Mouse (Mus musculus): ENCODE data around the gene Mcmbp. TPM values are rescaled to one million over a fixed set of nuclear protein-coding genes. Genes with fewer than 3 reads are reported as not detected.
"Not testable (repeated sequence)": the region's sequence is repeated elsewhere in the genome, so short reads cannot be mapped to it uniquely, and the experiment has no call there.

Gene Mcmbp
- polyA plus RNA-seq, 1 experiment: 6.3 TPM

GRCm38 (mm10) chr7:128725189-128725588 lies 15.1 kb downstream of the Mcmbp start:
- Histone ChIP-seq H3K4me1 (peaks cover 53% of the 10 kb centered on the region), H3K9me3 (no peaks in the 10 kb centered on the region), H3K27me3 (replicated peaks) (no peaks in the 10 kb centered on the region), H3K36me3 (replicated peaks; ENCODE audit: low read length) (peaks cover 50% of the 10 kb centered on the region), H3K4me3 (replicated peaks) (no peak overlapping the region)
- TF ChIP-seq FLI1 (IDR thresholded peaks at IDR 0.05; ENCODE audit: low read length) (no peak), GATA1 (IDR thresholded peaks at IDR 0.05; ENCODE audit: borderline replicate concordance, low read length) (no peak)

DNA sequence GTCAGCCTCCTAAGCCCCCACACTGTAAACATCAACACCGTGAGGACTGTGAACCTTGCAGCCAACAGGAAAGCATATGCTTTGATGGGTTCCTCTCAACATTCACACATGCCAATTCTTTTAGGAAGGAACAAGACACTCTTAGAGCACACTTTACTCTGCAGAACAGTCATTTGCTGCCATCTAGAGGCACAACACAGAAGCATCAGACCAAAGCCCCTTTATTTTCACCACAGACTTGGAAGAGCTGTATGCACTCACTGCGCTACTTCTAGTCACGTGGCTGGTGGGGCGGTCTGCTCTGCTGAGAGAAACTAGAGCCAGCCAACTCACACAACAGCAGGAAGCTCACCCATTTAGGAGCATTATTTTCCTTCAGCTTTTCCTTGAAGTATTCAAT lies 15.5 kb downstream of the Mcmbp start:
- no peak for TF ChIP-seq GATA1 (IDR thresholded peaks at IDR 0.05; ENCODE audit: borderline replicate concordance, low read length)
- TF ChIP-seq FLI1 (IDR thresholded peaks at IDR 0.05; ENCODE audit: low read length): no peak
- Histone ChIP-seq H3K27me3 (replicated peaks) (no peaks in the 10 kb centered on the region), H3K36me3 (replicated peaks; ENCODE audit: low read length) (peaks cover 53% of the 10 kb centered on the region), H3K4me1 (peaks cover 49% of the 10 kb centered on the region), H3K9me3 (no peaks in the 10 kb centered on the region), H3K4me3 (replicated peaks) (no peak overlapping the region)

DNA sequence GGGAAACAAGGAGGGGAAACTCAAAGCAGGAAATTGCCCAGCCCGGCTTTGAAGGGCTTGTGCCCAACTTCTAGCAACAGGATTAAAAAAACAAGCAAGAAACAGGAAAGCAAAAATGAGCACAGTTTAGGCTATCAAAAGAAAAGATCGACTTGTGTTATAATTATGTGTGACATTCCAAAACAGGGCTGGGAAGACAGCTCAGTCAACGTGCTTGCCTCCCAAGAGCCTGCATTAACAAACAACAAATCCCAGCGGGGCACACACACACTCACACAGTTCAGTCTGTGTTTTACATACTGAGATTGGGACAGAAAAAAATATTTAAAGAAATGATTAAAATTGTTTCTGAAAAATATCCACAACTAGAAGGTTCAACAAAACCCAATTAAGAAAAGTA lies 22.3 kb downstream of the Mcmbp start:
- TF ChIP-seq FLI1 (IDR thresholded peaks at IDR 0.05; ENCODE audit: low read length) (no peak), GATA1 (IDR thresholded peaks at IDR 0.05; ENCODE audit: borderline replicate concordance, low read length) (no peak)
- H3K27me3 ChIP-seq (replicated peaks): no peaks in the 10 kb centered on the region
- H3K4me1 ChIP-seq: no peaks in the 10 kb centered on the region
- no peaks in the 10 kb centered on the region for H3K9me3 ChIP-seq
- H3K36me3 ChIP-seq (replicated peaks; ENCODE audit: low read length): peaks cover 97% of the 10 kb centered on the region
- no peak overlapping the region for H3K4me3 ChIP-seq (replicated peaks)

DNA sequence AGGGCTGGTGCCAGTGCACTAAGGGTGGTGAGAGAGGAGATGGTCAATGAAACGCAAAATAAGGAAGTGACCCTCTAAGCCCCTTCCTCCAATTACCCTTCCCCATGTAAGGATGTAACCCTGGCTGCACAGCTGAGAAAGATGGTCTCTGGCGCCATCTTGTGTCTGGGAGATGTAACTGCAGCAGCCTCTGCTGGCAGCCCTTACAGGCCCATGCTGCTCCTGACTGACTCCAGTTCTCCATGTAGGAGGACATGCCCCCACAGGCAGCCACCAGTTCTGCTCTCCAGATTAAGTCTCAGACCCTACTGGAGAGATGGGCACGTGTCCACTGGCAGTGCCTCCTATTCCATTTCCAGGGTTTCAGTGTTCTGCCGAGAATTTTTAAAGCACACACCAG lies 34.6 kb downstream of the Mcmbp start:
- no peaks in the 10 kb centered on the region for H3K27me3 ChIP-seq (replicated peaks)
- TF ChIP-seq GATA1 (IDR thresholded peaks at IDR 0.05; ENCODE audit: borderline replicate concordance, low read length) (no peak), FLI1 (IDR thresholded peaks at IDR 0.05; ENCODE audit: low read length) (no peak)
- H3K9me3 ChIP-seq: no peaks in the 10 kb centered on the region
- H3K36me3 ChIP-seq (replicated peaks; ENCODE audit: low read length): peaks cover 98% of the 10 kb centered on the region
- H3K4me1 ChIP-seq: peaks cover 6% of the 10 kb centered on the region; the same call in 1 of the 2 replicates
- H3K4me3 ChIP-seq (replicated peaks): no peak overlapping the region

- not testable (repeated sequence) for H3K27me3 ChIP-seq (replicated peaks); H3K9me3 ChIP-seq; H3K4me3 ChIP-seq (replicated peaks); H3K4me1 ChIP-seq
- H3K36me3 ChIP-seq (replicated peaks; ENCODE audit: low read length): peaks cover 94% of the 10 kb centered on the region
Measured at GRCm38 (mm10) chr7:128699959-128700358, 40.3 kb downstream of the Mcmbp start.

DNA sequence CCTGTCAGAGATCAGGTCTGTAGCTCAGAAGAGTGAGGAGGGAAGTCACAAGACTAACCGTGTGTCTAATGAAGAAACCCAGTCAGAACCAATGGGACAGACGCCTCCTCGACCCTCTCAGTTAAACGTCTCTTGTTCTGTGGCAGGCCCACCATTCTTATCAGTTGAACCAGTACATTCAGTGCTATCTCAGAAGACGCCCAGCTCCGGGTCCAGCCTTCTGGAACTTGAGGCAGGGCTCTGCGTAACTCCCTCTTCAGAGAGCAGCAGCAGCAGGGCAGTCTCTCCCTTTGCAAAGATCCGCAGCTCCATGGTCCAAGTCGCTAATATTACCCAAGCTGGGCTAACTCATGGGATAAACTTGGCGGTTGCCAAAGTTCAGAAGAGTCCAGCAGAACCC lies 45.4 kb downstream of the Mcmbp start:
- peaks cover 10% of the 10 kb centered on the region for H3K4me1 ChIP-seq

DNA sequence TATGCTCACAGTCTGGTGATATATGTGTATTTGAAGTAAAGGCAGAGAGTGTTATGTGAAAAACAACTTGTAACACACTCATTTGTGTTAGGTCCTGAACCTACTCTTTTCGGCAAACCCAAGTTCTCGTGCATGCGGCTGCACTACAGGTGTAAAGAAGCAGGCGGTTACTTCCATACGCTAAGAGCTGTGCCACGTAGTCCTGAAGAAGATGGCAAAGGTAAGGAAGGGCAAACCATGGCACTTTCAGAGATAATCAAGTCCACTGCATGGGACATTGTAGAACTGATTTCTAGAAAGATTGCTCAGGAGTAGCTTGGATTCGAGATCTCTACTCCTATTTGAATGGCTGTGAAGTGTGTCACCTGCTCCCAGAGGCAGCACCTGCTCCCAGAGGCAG lies 48.1 kb downstream of the Mcmbp start:
- Histone ChIP-seq H3K9me3 (peaks cover 4% of the 10 kb centered on the region; the same call in 1 of the 2 replicates), H3K4me1 (peaks cover 22% of the 10 kb centered on the region), H3K27me3 (replicated peaks) (peaks cover 2% of the 10 kb centered on the region), H3K36me3 (replicated peaks; ENCODE audit: low read length) (peaks cover 73% of the 10 kb centered on the region), H3K4me3 (replicated peaks) (no peak overlapping the region)
- no peak for TF ChIP-seq FLI1 (IDR thresholded peaks at IDR 0.05; ENCODE audit: low read length)
- TF ChIP-seq GATA1 (IDR thresholded peaks at IDR 0.05; ENCODE audit: borderline replicate concordance, low read length): no peak

More for the DNA sequence above, 45.4 kb downstream of the Mcmbp start:
- TF ChIP-seq GATA1 (IDR thresholded peaks at IDR 0.05; ENCODE audit: borderline replicate concordance, low read length) (no peak), FLI1 (IDR thresholded peaks at IDR 0.05; ENCODE audit: low read length) (no peak)
- Histone ChIP-seq H3K9me3 (no peaks in the 10 kb centered on the region), H3K27me3 (replicated peaks) (no peaks in the 10 kb centered on the region), H3K4me3 (replicated peaks) (no peak overlapping the region), H3K36me3 (replicated peaks; ENCODE audit: low read length) (peaks cover 83% of the 10 kb centered on the region)

- H3K27me3 ChIP-seq (replicated peaks): peaks cover 2% of the 10 kb centered on the region
- peaks cover 74% of the 10 kb centered on the region for H3K36me3 ChIP-seq (replicated peaks; ENCODE audit: low read length)
- no peak for TF ChIP-seq FLI1 (IDR thresholded peaks at IDR 0.05; ENCODE audit: low read length)
- TF ChIP-seq GATA1 (IDR thresholded peaks at IDR 0.05; ENCODE audit: borderline replicate concordance, low read length): no peak
Measured at GRCm38 (mm10) chr7:128690796-128691195, 49.5 kb downstream of the Mcmbp start.

GRCm38 (mm10) chr7:128690070-128690469 lies 50.2 kb downstream of the Mcmbp start:
- Histone ChIP-seq H3K9me3 (peaks cover 4% of the 10 kb centered on the region; the same call in 1 of the 2 replicates), H3K27me3 (replicated peaks) (peaks cover 2% of the 10 kb centered on the region), H3K36me3 (replicated peaks; ENCODE audit: low read length) (peaks cover 74% of the 10 kb centered on the region), H3K4me1 (peaks cover 35% of the 10 kb centered on the region), H3K4me3 (replicated peaks) (no peak overlapping the region)
- TF ChIP-seq GATA1 (IDR thresholded peaks at IDR 0.05; ENCODE audit: borderline replicate concordance, low read length) (no peak), FLI1 (IDR thresholded peaks at IDR 0.05; ENCODE audit: low read length) (no peak)

More at GRCm38 (mm10) chr7:128690796-128691195, 49.5 kb downstream of the Mcmbp start:
- H3K9me3 ChIP-seq: peaks cover 4% of the 10 kb centered on the region; the same call in 1 of the 2 replicates
- H3K4me1 ChIP-seq: peaks cover 29% of the 10 kb centered on the region
- H3K4me3 ChIP-seq (replicated peaks): no peak overlapping the region

GRCm38 (mm10) chr7:128689347-128689746 lies 50.9 kb downstream of the Mcmbp start:
- H3K4me3 ChIP-seq (replicated peaks): no peak overlapping the region
- H3K36me3 ChIP-seq (replicated peaks; ENCODE audit: low read length): peaks cover 74% of the 10 kb centered on the region

More at GRCm38 (mm10) chr7:128689347-128689746, 50.9 kb downstream of the Mcmbp start:
- TF ChIP-seq GATA1 (IDR thresholded peaks at IDR 0.05; ENCODE audit: borderline replicate concordance, low read length) (no peak), FLI1 (IDR thresholded peaks at IDR 0.05; ENCODE audit: low read length) (no peak)
- peaks cover 4% of the 10 kb centered on the region; the same call in 1 of the 2 replicates for H3K9me3 ChIP-seq
- H3K4me1 ChIP-seq: peaks cover 36% of the 10 kb centered on the region
- peaks cover 2% of the 10 kb centered on the region for H3K27me3 ChIP-seq (replicated peaks)
